Mouse (Mus musculus): ENCODE measurements around the gene Mbnl2.

- TF ChIP-seq CTCF (IDR thresholded peaks at IDR 0.05; ENCODE audit: borderline replicate concordance, control insufficient read depth, extremely low read depth, insufficient read depth, low read length, poor library complexity) (no peak), POLR2A (IDR thresholded peaks at IDR 0.05; ENCODE audit: control insufficient read depth, extremely low read depth, insufficient read depth, low read length, poor library complexity) (no peak)
Measured at GRCm38 (mm10) chr14:120276343-120277080, 1.0 kb downstream of the Mbnl2 start.

Data from thymus, adult 2 months (tissue).